Mouse (Mus musculus) forelimb bud, embryonic 11.5 days (tissue): ENCODE measurements around the gene Camkk2.

Experiments used
- DNase-seq: peaks from one replicate; pipeline ENCODE4 v3.0.0-alpha.2; 2012; ENCODE audit warnings: low read depth, low spot score

Camkk2 gene

DNA sequence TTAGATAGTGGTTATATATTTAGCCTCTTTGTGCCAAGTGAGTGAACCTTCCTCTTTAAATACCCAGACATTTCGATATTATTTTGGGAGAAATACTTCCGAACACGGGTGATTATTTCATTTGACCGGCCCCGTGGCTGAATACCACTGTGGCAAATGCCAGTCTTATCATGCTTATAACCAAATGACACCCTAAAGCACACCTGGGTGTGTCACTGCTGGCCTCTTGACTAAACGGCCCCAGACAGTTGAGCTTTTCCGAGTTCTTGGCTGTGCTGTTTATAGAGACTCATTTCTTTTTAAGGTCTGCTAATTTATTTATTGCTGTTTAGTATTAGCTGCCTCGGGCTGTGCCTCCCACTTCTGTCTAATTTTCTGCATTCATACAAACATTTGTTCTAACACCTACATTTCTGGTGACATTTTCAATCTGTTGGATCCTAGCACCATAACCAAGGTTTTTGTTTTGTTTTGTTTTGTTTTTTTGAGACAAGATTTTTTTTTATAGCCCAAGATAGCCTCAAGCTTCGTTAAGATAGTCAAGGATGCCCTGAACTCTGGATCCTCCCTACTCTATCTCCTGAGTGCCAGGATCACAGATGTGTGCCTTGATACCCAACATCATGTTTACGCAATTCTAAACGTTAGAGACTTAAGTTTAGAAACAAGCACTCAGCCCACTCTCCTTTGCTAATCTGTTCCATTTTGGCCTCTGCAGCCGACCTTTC is 78.9 kb downstream of the Camkk2 start:
- no peak for DNase-seq

DNA sequence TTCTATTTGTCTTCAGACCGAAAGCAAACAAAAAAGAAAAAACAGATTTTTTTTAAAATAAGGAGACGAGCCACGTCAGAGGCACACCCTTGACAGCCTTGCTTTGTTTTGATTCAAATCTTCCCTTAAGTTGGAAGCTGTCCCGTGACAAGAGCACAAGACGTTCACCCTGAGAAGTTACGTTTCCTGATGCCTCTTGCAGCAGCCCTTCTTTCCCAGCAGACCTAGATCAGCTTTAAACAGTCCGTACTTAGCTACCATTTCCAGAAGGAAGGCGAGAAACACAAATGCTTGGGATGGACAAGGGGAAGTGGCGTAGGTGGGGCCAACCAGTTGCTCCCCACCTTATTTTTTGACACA is 80.5 kb downstream of the Camkk2 start:
- no peak for DNase-seq

DNA sequence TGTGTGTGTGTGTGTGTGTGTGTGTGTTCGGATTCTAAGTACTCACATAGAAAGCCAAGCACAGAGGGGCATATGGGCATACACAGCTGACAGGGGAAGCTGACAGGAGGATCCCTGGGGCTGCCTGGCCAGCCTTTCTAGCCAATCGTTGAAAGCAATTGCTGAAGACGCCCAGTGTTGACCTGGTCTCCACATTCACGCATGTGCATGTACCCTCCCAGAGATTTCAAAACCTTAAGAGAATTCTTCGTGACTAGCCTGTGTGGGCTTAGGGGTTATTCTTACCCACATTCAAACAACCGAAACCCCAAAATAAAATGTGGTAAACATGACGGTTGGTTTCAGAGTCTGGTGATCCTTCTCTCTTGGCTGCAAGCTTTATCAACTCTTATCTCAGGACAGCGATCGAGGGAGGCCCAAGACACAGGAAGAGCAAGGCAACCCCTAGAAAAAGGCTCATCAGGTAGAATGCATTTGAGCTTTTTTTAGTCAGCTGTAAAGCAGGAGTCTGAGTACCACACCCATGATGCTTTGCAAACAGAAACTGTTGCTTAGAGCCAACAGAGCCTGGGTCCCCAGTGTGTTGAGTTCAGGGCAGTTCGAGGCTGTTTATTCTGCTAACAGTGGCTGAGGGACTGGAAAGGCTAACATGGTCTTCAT is 81.0 kb downstream of the Camkk2 start:
- DNase-seq, result no peak

DNA sequence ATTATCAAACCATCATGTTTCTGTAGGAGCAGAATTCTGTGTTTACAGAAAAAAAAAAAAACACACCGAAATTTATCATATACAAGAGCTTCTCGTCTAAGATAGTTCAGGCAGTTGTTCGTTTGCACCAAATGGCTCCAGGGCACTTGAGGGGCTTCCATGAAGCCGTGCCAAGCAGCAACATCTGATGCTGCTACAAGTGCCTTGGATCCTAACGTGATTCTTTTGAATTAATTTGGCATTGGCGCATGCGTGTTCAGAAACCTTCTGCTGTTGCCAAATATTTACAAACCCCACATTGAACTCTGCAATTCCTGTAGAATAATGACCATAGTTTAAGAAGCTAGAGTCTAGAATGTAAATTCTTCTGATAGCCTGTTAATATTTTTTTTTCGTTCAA is 83.7 kb downstream of the Camkk2 start:
- DNase-seq, result no peak

DNA sequence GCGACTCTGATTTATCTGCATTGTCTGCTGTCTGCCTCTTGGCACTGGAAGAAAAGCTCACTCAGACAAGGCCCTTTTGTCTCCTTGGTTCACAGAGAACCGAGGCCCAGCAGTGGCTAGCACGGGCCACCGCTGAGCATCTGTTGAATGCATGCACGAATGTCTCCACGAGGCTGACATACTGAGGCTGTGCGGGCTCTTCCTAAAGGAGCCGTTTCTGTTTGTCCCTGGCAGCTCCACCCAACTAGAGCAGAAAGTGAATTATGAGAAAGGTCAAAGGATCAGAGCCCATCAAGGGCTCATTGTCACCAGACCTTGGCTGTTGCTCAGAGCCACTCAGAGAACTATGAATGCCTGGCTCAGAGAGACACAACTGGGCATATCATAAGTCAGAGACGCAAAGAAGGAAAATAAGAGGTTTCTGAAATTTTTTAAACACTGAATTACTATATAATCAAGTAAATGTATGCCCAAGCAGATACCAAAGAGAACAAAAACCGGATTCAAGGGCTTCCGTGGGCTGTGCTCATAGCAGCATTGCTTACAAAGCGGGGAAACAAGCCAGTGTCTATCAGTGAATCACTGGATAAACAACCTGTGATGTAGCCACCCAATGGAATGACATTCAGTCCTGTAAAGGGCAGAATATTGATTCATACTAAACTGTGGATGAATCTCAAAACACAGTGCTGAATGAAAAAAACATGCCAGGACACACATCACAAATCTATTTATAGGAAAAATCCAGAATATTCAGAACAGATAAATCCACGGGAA is 85.6 kb downstream of the Camkk2 start:
- no peak for DNase-seq

DNA sequence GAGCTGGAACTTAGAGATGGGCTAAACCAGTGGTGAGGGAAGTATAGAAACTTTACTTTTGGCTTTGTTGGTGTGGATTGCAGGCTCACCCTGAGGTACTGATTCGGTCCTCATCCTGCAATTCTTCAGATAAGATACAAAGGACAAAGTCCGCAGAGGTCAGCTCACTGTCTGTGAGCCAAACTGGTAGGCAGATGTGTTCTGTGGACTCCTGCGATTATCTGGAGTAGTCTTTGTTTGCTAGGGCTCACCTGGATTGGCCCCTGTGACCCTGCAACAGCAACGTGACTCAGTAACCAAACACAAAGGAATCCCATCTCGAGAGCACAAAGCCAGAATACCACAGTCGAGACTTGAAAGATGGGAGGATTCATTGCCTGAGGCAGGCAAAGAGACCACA is 88.7 kb downstream of the Camkk2 start:
- DNase-seq, result no peak

DNA sequence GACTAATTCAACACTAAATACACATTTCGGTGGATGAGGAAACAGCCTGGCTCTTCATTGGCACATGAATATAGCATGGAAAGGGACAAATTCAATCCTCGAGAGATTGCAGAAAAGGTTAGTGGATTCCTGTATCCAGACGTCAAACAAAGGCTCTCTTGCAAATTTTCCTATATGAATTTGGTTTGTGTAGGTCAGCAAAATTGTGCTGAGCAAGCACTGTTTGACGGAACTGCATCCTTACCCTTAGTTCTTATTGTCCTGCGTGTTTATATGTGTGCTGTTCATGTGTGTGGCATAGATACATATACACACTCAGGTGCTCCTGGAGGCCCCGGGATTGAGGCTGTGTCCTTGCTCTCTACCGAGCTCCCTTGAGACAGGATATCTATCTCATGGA is 90.1 kb downstream of the Camkk2 start:
- DNase-seq, result no peak

DNA sequence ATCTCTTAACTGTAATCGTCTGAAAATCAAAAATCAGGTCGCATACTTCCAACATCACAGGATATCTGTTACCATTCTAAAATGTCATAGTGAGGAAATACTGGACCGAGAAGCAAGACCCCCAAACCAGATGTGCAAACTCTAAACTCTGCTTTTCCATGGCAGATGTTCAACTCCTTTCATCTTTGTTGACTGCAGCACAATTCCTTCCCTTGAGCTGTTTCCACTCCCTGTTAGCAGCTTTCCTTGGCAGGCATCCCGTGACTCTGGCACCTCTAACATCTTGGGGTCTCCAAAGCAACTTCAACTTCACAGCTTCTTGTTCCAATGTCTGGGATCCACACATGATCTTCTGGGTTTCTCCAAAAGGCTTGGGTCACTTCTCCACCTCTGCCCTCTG is 91.8 kb downstream of the Camkk2 start:
- DNase-seq, result no peak

DNA sequence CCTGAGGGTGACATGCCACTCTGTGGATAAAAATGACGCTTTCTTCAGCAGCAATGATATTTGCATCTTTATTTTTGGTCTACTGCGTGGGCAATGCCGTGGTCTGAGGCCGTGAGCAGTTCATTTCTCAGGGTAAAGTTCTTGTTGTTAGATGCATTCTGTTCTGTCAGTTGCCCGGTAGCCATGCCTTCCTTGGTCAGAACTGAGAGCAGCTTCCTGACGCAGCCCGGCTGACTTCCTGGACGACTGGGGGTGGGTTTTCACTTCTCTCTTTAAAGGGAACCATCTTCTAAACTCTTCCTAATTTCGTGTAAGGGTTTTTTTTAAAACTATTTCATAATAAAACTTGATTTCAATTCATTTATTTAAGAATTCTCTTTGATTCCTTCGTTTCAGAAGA is 95.3 kb downstream of the Camkk2 start:
- DNase-seq, result no peak

DNA sequence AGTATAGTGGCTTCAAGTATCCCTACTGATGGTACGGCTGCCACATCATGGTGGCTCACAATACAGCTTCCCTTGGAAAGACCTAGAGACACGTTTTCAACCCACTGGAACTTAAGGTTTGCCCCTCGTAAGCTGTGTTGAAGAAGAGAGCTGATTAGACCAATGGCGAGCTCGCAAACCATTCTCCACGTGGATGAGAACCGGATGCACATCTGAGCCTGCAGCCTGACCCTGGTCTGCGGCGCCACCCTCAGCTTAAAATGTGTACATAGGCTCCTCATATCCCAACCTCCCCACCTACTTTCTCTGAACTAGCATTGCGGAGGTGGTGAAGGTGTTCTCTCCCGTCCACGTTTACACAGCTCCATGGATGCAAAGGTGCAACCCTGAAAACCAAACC is 97.9 kb downstream of the Camkk2 start:
- DNase-seq, result no peak
